ENCODE assay signal across 10 mouse cellular contexts in genomic region chr7:29313051-29313450, GRCm38 (mm10). TPM values are rescaled to one million over a fixed set of nuclear protein-coding genes. Genes with fewer than 3 reads are reported as not detected.
DNase-seq lines count a peak whose midpoint lies in the region; ATAC-seq lines count a peak whose summit lies in the region.
"Had no signal": no experiment of that assay in that cellular context is flagged by ENCODE, and none has a peak within 500 bp of the region (broad histone marks: within the 10 kb centered on the region; RNA-seq: fewer than 3 reads in every experiment).

No protein-coding gene starts in this region.

- peaks cover 17% of the 10 kb centered on the region for H3K36me3 ChIP-seq in hindbrain, embryonic 15.5 days
- peaks cover 31% of the 10 kb centered on the region for H3K36me3 ChIP-seq in neural tube, embryonic 15.5 days

- no peak for ATAC-seq in cerebellum, adult (ENCODE audit: insufficient number of reproducible peaks, low FRiP score, low TSS enrichment)
- ATAC-seq in hindbrain, embryonic 15.5 days (ENCODE audit: low FRiP score, low read depth): no peak
- no peak for ATAC-seq in neural tube, embryonic 15.5 days (ENCODE audit: low FRiP score)
- no peak for ATAC-seq in erythroid progenitor cell, adult 5-6 weeks (replicated peaks; ENCODE audit: low FRiP score, poor library complexity, severe bottlenecking)
- ATAC-seq: inflammation-experienced regulatory T-cells, adult 6 months; Patski had no signal

- H3K4me1 ChIP-seq in hindbrain, embryonic 15.5 days (replicated peaks): peaks cover 90% of the 10 kb centered on the region
- peaks cover 90% of the 10 kb centered on the region for H3K4me1 ChIP-seq in neural tube, embryonic 15.5 days

- no peak overlapping the region for H3K9ac ChIP-seq in hindbrain, embryonic 15.5 days
- H3K9ac ChIP-seq in neural tube, embryonic 15.5 days (replicated peaks): no peak overlapping the region

- peak; percentile 26 for DNase-seq in cerebellum, adult 9-10 months
- DNase-seq in right cerebral cortex, adult 18-20 months: peak; percentile 77
- no peak for DNase-seq in right cerebral cortex, postnatal 14 days
- DNase-seq in gastrocnemius, adult 18-20 months (ENCODE audit: low spot score): no peak

- H3K4me2 ChIP-seq in hindbrain, embryonic 15.5 days: peak overlapping the region; percentile 43
- peak overlapping the region; percentile 45 for H3K4me2 ChIP-seq in neural tube, embryonic 15.5 days

- 29% methylated on average over 9 of the region's 9 CpGs for WGBS in hindbrain, embryonic 15.5 days
- 13% methylated on average over 9 of the region's 9 CpGs for WGBS in neural tube, embryonic 15.5 days

- H3K27me3 ChIP-seq in hindbrain, embryonic 15.5 days: no peaks in the 10 kb centered on the region
- no peaks in the 10 kb centered on the region for H3K27me3 ChIP-seq in neural tube, embryonic 15.5 days (replicated peaks)
- H3K27me3 ChIP-seq: Patski had no signal

- no peak overlapping the region for H3K4me3 ChIP-seq in hindbrain, embryonic 15.5 days
- H3K4me3 ChIP-seq in neural tube, embryonic 15.5 days (replicated peaks): 0 out of 2 replicates have a peak overlapping the region, but pooled peaks have one; percentile 10

- H3K27ac ChIP-seq in hindbrain, embryonic 15.5 days (replicated peaks): peak overlapping the region; percentile 73
- peak overlapping the region; percentile 71 for H3K27ac ChIP-seq in neural tube, embryonic 15.5 days (replicated peaks)

- H3K9me3 ChIP-seq in hindbrain, embryonic 15.5 days: no peaks in the 10 kb centered on the region
- H3K9me3 ChIP-seq in neural tube, embryonic 15.5 days (replicated peaks): no peaks in the 10 kb centered on the region

RNA-seq across cellular contexts. Expression of gene Dpf1, which starts 9.3 kb away (rescaled TPM):
- polyA plus RNA-seq in hindbrain, embryonic 15.5 days (2015; fragmentation: Nextera tagmentation; extraction: Ambion mirVana): 180 and 184 TPM in 2 replicates
- 148 and 198 TPM in 2 replicates for polyA plus RNA-seq in neural tube, embryonic 15.5 days (2015; fragmentation: Nextera tagmentation; extraction: Ambion mirVana)
- total RNA-seq in gastrocnemius, adult 18-20 months (2021): 1 to 10 TPM; 2.4 to 2.7 TPM
- not detected in 2 replicates for total RNA-seq in erythroid progenitor cell, adult 5-6 weeks (2015; ENCODE audit: low replicate concordance)
- not detected in 2 replicates for total RNA-seq in erythroid progenitor cell, adult 5-6 weeks (2017; ENCODE audit: low replicate concordance)

RNA-seq across cellular contexts. Expression of gene Ppp1r14a, which starts 23.9 kb away (rescaled TPM):
- polyA plus RNA-seq in hindbrain, embryonic 15.5 days (2015; fragmentation: Nextera tagmentation; extraction: Ambion mirVana): 3.0 and 5.1 TPM in 2 replicates
- polyA plus RNA-seq in neural tube, embryonic 15.5 days (2015; fragmentation: Nextera tagmentation; extraction: Ambion mirVana): 2.8 and 13.3 TPM in 2 replicates
- 1 to 10 TPM; 3.3 to 3.4 TPM for total RNA-seq in gastrocnemius, adult 18-20 months (2021)
- not detected in 2 replicates for total RNA-seq in erythroid progenitor cell, adult 5-6 weeks (2015; ENCODE audit: low replicate concordance)
- not detected in 2 replicates for total RNA-seq in erythroid progenitor cell, adult 5-6 weeks (2017; ENCODE audit: low replicate concordance)
- polyA plus RNA-seq: inflammation-experienced regulatory T-cells, adult 6 months had no signal

RNA-seq across cellular contexts. Expression of gene Spint2, which starts 31.3 kb away (rescaled TPM):
- 73.8 and 84.5 TPM in 2 replicates for polyA plus RNA-seq in hindbrain, embryonic 15.5 days (2015; fragmentation: Nextera tagmentation; extraction: Ambion mirVana)
- 62.7 and 140 TPM in 2 replicates for polyA plus RNA-seq in neural tube, embryonic 15.5 days (2015; fragmentation: Nextera tagmentation; extraction: Ambion mirVana)
- 10 to 100 TPM in 1 of 2 experiments, 1 to 10 TPM in 1; 8.2 to 14.7 TPM for total RNA-seq in gastrocnemius, adult 18-20 months (2021)
- 4.2 and 7.9 TPM in 2 replicates for total RNA-seq in erythroid progenitor cell, adult 5-6 weeks (2015; ENCODE audit: low replicate concordance)
- total RNA-seq in erythroid progenitor cell, adult 5-6 weeks (2017; ENCODE audit: low replicate concordance): 3.0 TPM in 1 of 2 replicates, not detected in the other

Comparison
In these comparisons a context has a peak if more than half of its experiments do, and no peak if none do; other contexts are left out.
1. DNase-seq: peak in cerebellum, adult 9-10 months (single experiment) and right cerebral cortex, adult 18-20 months (single experiment); none in right cerebral cortex, postnatal 14 days (single experiment) and gastrocnemius, adult 18-20 months (single experiment).
2. RNA of gene Ppp1r14a, which starts 23.9 kb away (total RNA-seq): 3.3 to 3.4 TPM in gastrocnemius, adult 18-20 months; not detected in erythroid progenitor cell, adult 5-6 weeks; every median in the first group is over 4 times any median in the second.